Mouse (Mus musculus): Measurements from ENCODE around the gene Zfp536. TPM values are rescaled to one million over a fixed set of nuclear protein-coding genes. Genes with fewer than 3 reads are reported as not detected.

Zfp536 gene
- total and polyA plus RNA-seq, 3 experiments, result not detected

DNA sequence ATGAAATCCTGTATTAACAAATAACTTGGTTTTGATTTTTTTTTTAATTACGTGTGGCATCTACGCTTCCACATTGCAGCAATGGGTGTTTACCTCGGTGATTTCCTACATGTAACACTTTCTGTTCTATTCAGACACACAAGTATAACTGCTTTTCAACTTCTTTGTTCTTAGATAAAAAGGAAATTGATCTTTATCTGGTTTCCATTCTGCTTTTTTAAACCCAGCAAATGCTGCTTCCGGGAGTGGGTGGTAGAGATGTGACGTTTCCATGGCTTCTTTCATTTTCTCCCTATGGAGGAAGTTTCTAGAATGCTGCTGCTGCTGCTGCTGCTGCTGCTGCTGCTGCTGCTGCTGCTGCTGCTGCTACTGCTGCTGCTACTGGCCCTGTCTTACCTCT lies 283.1 kb downstream of the Zfp536 start:
- H3K4me3 ChIP-seq (replicated peaks in 1 of 3; ENCODE audit: low read depth in 2 of 3, low read length in 2 of 3, poor library complexity in 1 of 3), result no peak overlapping the region
- H3K9me3 ChIP-seq (replicated peaks; ENCODE audit: low read length), result peaks cover 83% of the 10 kb centered on the region
- dilution Hi-C loops (cut with MboI; ENCODE audit: extremely low pct_ligation_motif_present, extremely low pct_unique_long_range_greater_than_20kb, low sequenced_read_pairs) (no loop called here), in situ Hi-C loops (cut with MboI; ENCODE audit: low pct_ligation_motif_present, low pct_unique_long_range_greater_than_20kb, low sequenced_read_pairs) (no loop called here)
- DNase-seq (ENCODE audit: extremely low read depth), result no peak
- no peak overlapping the region for H3K4me2 ChIP-seq (ENCODE audit: insufficient read depth, low read depth, poor library complexity, severe bottlenecking)
- H3K4me1 ChIP-seq (ENCODE audit: control insufficient read depth in 1 of 2, insufficient read depth in 2 of 2), result no peaks in the 10 kb centered on the region
- no peak overlapping the region for H3K27ac ChIP-seq (ENCODE audit: insufficient read depth, low read depth)
- TF ChIP-seq JUND (conservative IDR thresholded peaks at IDR 0.05; ENCODE audit: low read depth, low read length) (no peak), ZNF384 (IDR thresholded peaks at IDR 0.05; ENCODE audit: low read depth, low read length) (no peak), ZKSCAN1 (IDR thresholded peaks at IDR 0.05; ENCODE audit: borderline replicate concordance, low read depth, low read length) (no peak), SIN3A (IDR thresholded peaks at IDR 0.05; ENCODE audit: low read length) (no peak), UBTF (IDR thresholded peaks at IDR 0.05; ENCODE audit: low read depth, low read length) (no peak), MAFK (IDR thresholded peaks at IDR 0.05; ENCODE audit: insufficient replicate concordance, low read length) (no peak), RCOR1 (conservative IDR thresholded peaks at IDR 0.05; ENCODE audit: low read depth, low read length) (no peak), GABPA (IDR thresholded peaks at IDR 0.05; ENCODE audit: insufficient replicate concordance, low read depth, low read length) (no peak), CTCF (conservative IDR thresholded peaks at IDR 0.05 in 1 of 2, IDR thresholded peaks at IDR 0.05 in 1 of 2; ENCODE audit: low read depth in 2 of 2, low read length in 2 of 2) (no peak), MAX (IDR thresholded peaks at IDR 0.05; ENCODE audit: low read length) (no peak)
- H3K9ac ChIP-seq (ENCODE audit: insufficient read depth, low read depth), result no peak overlapping the region
- H3K27me3 ChIP-seq (replicated peaks), result no peaks in the 10 kb centered on the region
- H3K36me3 ChIP-seq (replicated peaks in 1 of 2; ENCODE audit: control insufficient read depth in 1 of 2, insufficient read depth in 1 of 2, low read length in 1 of 2), result no peaks in the 10 kb centered on the region
- H3K79me2 ChIP-seq (replicated peaks; ENCODE audit: control insufficient read depth, extremely low read depth, insufficient read depth, poor library complexity, severe bottlenecking), result no peaks in the 10 kb centered on the region

GRCm38 (mm10) chr7:37484946-37485345 lies 288.5 kb downstream of the Zfp536 start:
- Histone ChIP-seq H3K9me3 (replicated peaks; ENCODE audit: low read length) (peaks cover 77% of the 10 kb centered on the region), H3K4me3 (replicated peaks in 1 of 3; ENCODE audit: low read depth in 2 of 3, low read length in 2 of 3, poor library complexity in 1 of 3) (no peak overlapping the region), H3K4me1 (ENCODE audit: control insufficient read depth in 1 of 2, insufficient read depth in 2 of 2) (no peaks in the 10 kb centered on the region), H3K27ac (ENCODE audit: insufficient read depth, low read depth) (no peak overlapping the region), H3K79me2 (replicated peaks; ENCODE audit: control insufficient read depth, extremely low read depth, insufficient read depth, poor library complexity, severe bottlenecking) (no peaks in the 10 kb centered on the region), H3K27me3 (replicated peaks) (no peaks in the 10 kb centered on the region), H3K4me2 (ENCODE audit: insufficient read depth, low read depth, poor library complexity, severe bottlenecking) (no peak overlapping the region), H3K36me3 (replicated peaks in 1 of 2; ENCODE audit: control insufficient read depth in 1 of 2, insufficient read depth in 1 of 2, low read length in 1 of 2) (no peaks in the 10 kb centered on the region), H3K9ac (ENCODE audit: insufficient read depth, low read depth) (no peak overlapping the region)
- no peak for TF ChIP-seq PAX5 (IDR thresholded peaks at IDR 0.05; ENCODE audit: low read length)
- TF ChIP-seq EP300 (IDR thresholded peaks at IDR 0.05; ENCODE audit: low read length), result no peak
- TF ChIP-seq HCFC1 (IDR thresholded peaks at IDR 0.05; ENCODE audit: low read depth, low read length), result no peak
- no peak for TF ChIP-seq ZNF384 (IDR thresholded peaks at IDR 0.05; ENCODE audit: low read depth, low read length)
- no peak for TF ChIP-seq RAD21 (IDR thresholded peaks at IDR 0.05; ENCODE audit: low read depth, low read length)
- no peak for TF ChIP-seq RCOR1 (conservative IDR thresholded peaks at IDR 0.05; ENCODE audit: low read depth, low read length)
- TF ChIP-seq UBTF (IDR thresholded peaks at IDR 0.05; ENCODE audit: low read depth, low read length), result no peak
- no peak for TF ChIP-seq ELF1 (IDR thresholded peaks at IDR 0.05; ENCODE audit: low read depth, low read length)
- no peak for TF ChIP-seq KAT2A (IDR thresholded peaks at IDR 0.05; ENCODE audit: insufficient replicate concordance, low read length)
- no peak for TF ChIP-seq MXI1 (IDR thresholded peaks at IDR 0.05; ENCODE audit: low read depth, low read length)
- no peak for TF ChIP-seq NELFE (IDR thresholded peaks at IDR 0.05; ENCODE audit: low read depth, low read length)
- dilution Hi-C loops (cut with MboI; ENCODE audit: extremely low pct_ligation_motif_present, extremely low pct_unique_long_range_greater_than_20kb, low sequenced_read_pairs), result no loop called here
- DNase-seq (ENCODE audit: extremely low read depth), result no peak
- in situ Hi-C loops (cut with MboI; ENCODE audit: low pct_ligation_motif_present, low pct_unique_long_range_greater_than_20kb, low sequenced_read_pairs), result no loop called here

Data from CH12.LX (cell line).